9 mouse cellular contexts compared by ENCODE assay signal in the genomic region with DNA sequence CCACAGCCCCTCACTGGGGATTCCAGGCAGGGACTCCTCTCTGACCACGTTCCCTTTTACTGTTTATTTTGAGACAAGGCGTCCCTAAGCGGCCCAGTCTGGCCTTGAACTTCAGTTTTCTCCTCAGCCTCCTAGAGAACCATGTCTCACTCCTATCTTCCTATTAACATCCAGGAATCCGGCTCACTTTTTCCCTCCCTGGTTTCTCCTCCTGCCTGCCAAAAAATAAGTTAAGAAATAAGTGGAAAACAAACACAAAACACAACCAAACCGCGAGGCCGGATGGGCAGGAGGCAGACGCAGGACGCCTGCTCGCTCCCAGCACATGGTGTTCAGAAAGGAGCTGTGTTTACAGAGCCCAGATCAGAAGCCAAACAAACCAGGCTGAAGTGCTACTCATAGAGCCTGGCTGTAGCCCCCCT. TPM values are rescaled to one million over a fixed set of nuclear protein-coding genes. Genes with fewer than 3 reads are reported as not detected.
DNase-seq lines count a peak whose midpoint lies in the region; ATAC-seq and TF ChIP-seq lines count a peak whose summit lies in the region.
"Had no signal": no experiment of that assay in that cellular context is flagged by ENCODE, and none has a peak within 500 bp of the region (broad histone marks: within the 10 kb centered on the region; RNA-seq: fewer than 3 reads in every experiment).

No protein-coding gene starts in this region.

- H3K36me3 ChIP-seq in forebrain, embryonic 14.5 days (ENCODE audit: control insufficient read depth, insufficient read depth, low read length), result no peaks in the 10 kb centered on the region
- no peaks in the 10 kb centered on the region for H3K36me3 ChIP-seq in forebrain, embryonic 12.5 days (replicated peaks)
- no peaks in the 10 kb centered on the region for H3K36me3 ChIP-seq in ES-Bruce4 (ENCODE audit: control insufficient read depth, insufficient read depth, low read length, poor library complexity, severe bottlenecking)
- no peaks in the 10 kb centered on the region for H3K36me3 ChIP-seq in heart, embryonic 14.5 days (ENCODE audit: control insufficient read depth, insufficient read depth, low read length)

- no peaks in the 10 kb centered on the region for H3K27me3 ChIP-seq in forebrain, embryonic 14.5 days (replicated peaks; ENCODE audit: control insufficient read depth, insufficient read depth, low read length)
- H3K27me3 ChIP-seq in forebrain, embryonic 12.5 days, result no peaks in the 10 kb centered on the region
- H3K27me3 ChIP-seq in ES-Bruce4 (ENCODE audit: control insufficient read depth, insufficient read depth, low read length, poor library complexity, severe bottlenecking), result no peaks in the 10 kb centered on the region
- H3K27me3 ChIP-seq in heart, embryonic 14.5 days (ENCODE audit: control insufficient read depth, insufficient read depth, low read length), result no peaks in the 10 kb centered on the region

- TF ChIP-seq POLR2A in ES-Bruce4 (IDR thresholded peaks at IDR 0.05; ENCODE audit: insufficient read depth, low read length), result no peak
- TF ChIP-seq POLR2A in lung, adult 2 months (IDR thresholded peaks at IDR 0.05; ENCODE audit: borderline replicate concordance, extremely low read depth, low read depth, low read length), result peak; percentile 26; the same call in 1 of the 2 replicates

- no peak overlapping the region for H3K9ac ChIP-seq in forebrain, embryonic 14.5 days (ENCODE audit: low read length)
- no peak overlapping the region for H3K9ac ChIP-seq in forebrain, embryonic 12.5 days
- H3K9ac ChIP-seq in ES-Bruce4 (ENCODE audit: low read depth, poor library complexity, severe bottlenecking), result peak overlapping the region; percentile 54
- H3K9ac ChIP-seq in heart, embryonic 14.5 days (ENCODE audit: low read length), result peak overlapping the region; percentile 54

- H3K4me3 ChIP-seq in forebrain, embryonic 14.5 days (ENCODE audit: low read depth, low read length), result no peak overlapping the region
- H3K4me3 ChIP-seq in forebrain, embryonic 12.5 days (replicated peaks), result no peak overlapping the region
- H3K4me3 ChIP-seq in ES-Bruce4 (ENCODE audit: low read depth, low read length), result no peak overlapping the region
- no peak overlapping the region for H3K4me3 ChIP-seq in heart, embryonic 14.5 days (ENCODE audit: control insufficient read depth in 1 of 2, insufficient read depth in 1 of 2, low read depth in 1 of 2, low read length in 2 of 2)
- H3K4me3 ChIP-seq in lung, adult 2 months (replicated peaks; ENCODE audit: extremely low read depth, low read depth, low read length), result no peak overlapping the region

- TF ChIP-seq CTCF in ES-Bruce4 (IDR thresholded peaks at IDR 0.05; ENCODE audit: low read depth, low read length), result no peak
- TF ChIP-seq CTCF in lung, adult 2 months (IDR thresholded peaks at IDR 0.05; ENCODE audit: insufficient read depth, low read length), result no peak

- 53% methylated on average over 10 of the region's 10 CpGs for WGBS in forebrain, embryonic 14.5 days
- WGBS in forebrain, embryonic 12.5 days, result 63% methylated on average over 10 of the region's 10 CpGs
- 45% methylated on average over 10 of the region's 10 CpGs for WGBS in heart, embryonic 14.5 days
- 18% methylated on average over 10 of the region's 10 CpGs for WGBS in lung, adult 2 months

- no peak for ATAC-seq in forebrain, embryonic 14.5 days
- no peak for ATAC-seq in forebrain, embryonic 12.5 days (ENCODE audit: low FRiP score)
- no peak for ATAC-seq in heart, embryonic 14.5 days (ENCODE audit: insufficient number of reproducible peaks, insufficient read depth, low FRiP score, low read depth)
- ATAC-seq: CD4-positive, CD25-positive, alpha-beta regulatory T cell, adult 4 months had no signal

- no peak overlapping the region for H3K4me2 ChIP-seq in forebrain, embryonic 14.5 days (ENCODE audit: low read length)
- no peak overlapping the region for H3K4me2 ChIP-seq in forebrain, embryonic 12.5 days
- H3K4me2 ChIP-seq in heart, embryonic 14.5 days (ENCODE audit: low read length), result no peak overlapping the region

- no peak for TF ChIP-seq EP300 in ES-Bruce4 (IDR thresholded peaks at IDR 0.05; ENCODE audit: insufficient read depth, low read depth, low read length)

- H3K9me3 ChIP-seq in forebrain, embryonic 14.5 days (replicated peaks; ENCODE audit: control insufficient read depth, low read length), result no peaks in the 10 kb centered on the region
- H3K9me3 ChIP-seq in forebrain, embryonic 12.5 days, result no peaks in the 10 kb centered on the region
- no peaks in the 10 kb centered on the region for H3K9me3 ChIP-seq in ES-Bruce4 (replicated peaks; ENCODE audit: control insufficient read depth, insufficient read depth, low read length, poor library complexity, severe bottlenecking)
- H3K9me3 ChIP-seq in heart, embryonic 14.5 days (ENCODE audit: control insufficient read depth, low read length), result no peaks in the 10 kb centered on the region

- 0 out of 2 replicates have a peak overlapping the region, but pooled peaks have one; percentile 10 for H3K27ac ChIP-seq in forebrain, embryonic 14.5 days (ENCODE audit: low read depth, low read length)
- no peak overlapping the region for H3K27ac ChIP-seq in forebrain, embryonic 12.5 days
- H3K27ac ChIP-seq in ES-Bruce4 (ENCODE audit: insufficient read depth, low read length), result peak overlapping the region; percentile 75
- peak overlapping the region in 1 of 2 experiments; percentile 84; a peak in 3 of 4 replicates for H3K27ac ChIP-seq in heart, embryonic 14.5 days (replicated peaks in 1 of 2; ENCODE audit: control insufficient read depth in 1 of 2, insufficient read depth in 1 of 2, low read depth in 2 of 2, low read length in 2 of 2)

- H3K4me1 ChIP-seq in forebrain, embryonic 14.5 days (ENCODE audit: control insufficient read depth, insufficient read depth, low read length), result no peaks in the 10 kb centered on the region
- H3K4me1 ChIP-seq in forebrain, embryonic 12.5 days, result peaks cover 25% of the 10 kb centered on the region
- H3K4me1 ChIP-seq in ES-Bruce4 (ENCODE audit: control insufficient read depth, insufficient read depth, low read length), result peaks cover 10% of the 10 kb centered on the region
- peaks cover 33 to 53% of the 10 kb centered on the region in 2 experiments for H3K4me1 ChIP-seq in heart, embryonic 14.5 days (ENCODE audit: control insufficient read depth in 2 of 2, insufficient read depth in 2 of 2, low read length in 2 of 2)
- H3K4me1 ChIP-seq in lung, adult 2 months (ENCODE audit: control insufficient read depth, insufficient read depth, low read length), result peaks cover 32% of the 10 kb centered on the region

- DNase-seq in forebrain, embryonic 14.5 days (ENCODE audit: low spot score), result no peak
- peak; percentile 64 for DNase-seq in lung, adult 2 months
- DNase-seq in right cerebral cortex, postnatal 10 days (ENCODE audit: low spot score in 2 of 2), result no peak
- no peak for DNase-seq in layer of hippocampus, adult 9-11 months
- no peak for DNase-seq in thymus, postnatal 14 days

RNA-seq across cellular contexts. Expression of gene Gadd45b, which starts 32.2 kb away (rescaled TPM):
- 5.2 and 6.2 TPM in 2 replicates for polyA plus RNA-seq in forebrain, embryonic 14.5 days (2014; fragmentation: Nextera tagmentation; extraction: Ambion mirVana)
- 8.2 and 9.8 TPM in 2 replicates for polyA plus RNA-seq in forebrain, embryonic 12.5 days (2016; fragmentation: Nextera tagmentation; extraction: Ambion mirVana)
- polyA plus RNA-seq in ES-Bruce4 (2011; ENCODE audit: insufficient read depth, insufficient read length, low read depth, missing spikeins), result 80.7 and 86.3 TPM in 2 replicates
- polyA plus RNA-seq in heart, embryonic 14.5 days (2014; fragmentation: Nextera tagmentation; extraction: Ambion mirVana), result 34.5 and 39.8 TPM in 2 replicates
- 103 and 120 TPM in 2 replicates for polyA plus RNA-seq in lung, adult 2 months (2012; rRNA removed)

RNA-seq across cellular contexts. Expression of gene Lmnb2, which starts 44.0 kb away (rescaled TPM):
- polyA plus RNA-seq in forebrain, embryonic 14.5 days (2014; fragmentation: Nextera tagmentation; extraction: Ambion mirVana), result 12.1 and 14.4 TPM in 2 replicates
- polyA plus RNA-seq in forebrain, embryonic 12.5 days (2016; fragmentation: Nextera tagmentation; extraction: Ambion mirVana), result 67.7 and 73.8 TPM in 2 replicates
- 25.9 and 28.2 TPM in 2 replicates for polyA plus RNA-seq in ES-Bruce4 (2011; ENCODE audit: insufficient read depth, insufficient read length, low read depth, missing spikeins)
- polyA plus RNA-seq in heart, embryonic 14.5 days (2014; fragmentation: Nextera tagmentation; extraction: Ambion mirVana), result 7.3 and 8.1 TPM in 2 replicates
- 9.4 and 11.3 TPM in 2 replicates for polyA plus RNA-seq in lung, adult 2 months (2012; rRNA removed)

RNA-seq across cellular contexts. Expression of gene Gng7, which starts 52.7 kb away (rescaled TPM):
- 15.3 and 20.8 TPM in 2 replicates for polyA plus RNA-seq in forebrain, embryonic 14.5 days (2014; fragmentation: Nextera tagmentation; extraction: Ambion mirVana)
- polyA plus RNA-seq in forebrain, embryonic 12.5 days (2016; fragmentation: Nextera tagmentation; extraction: Ambion mirVana), result 9.8 and 11.0 TPM in 2 replicates
- 4.1 TPM in 2 replicates for polyA plus RNA-seq in ES-Bruce4 (2011; ENCODE audit: insufficient read depth, insufficient read length, low read depth, missing spikeins)
- polyA plus RNA-seq in heart, embryonic 14.5 days (2014; fragmentation: Nextera tagmentation; extraction: Ambion mirVana), result 1.2 and 1.4 TPM in 2 replicates
- polyA plus RNA-seq in lung, adult 2 months (2012; rRNA removed), result 2.6 and 3.0 TPM in 2 replicates

Comparison
In these comparisons a context has a peak if more than half of its experiments do, and no peak if none do; other contexts are left out.
1. H3K9ac ChIP-seq: peak in ES-Bruce4 (single experiment) and heart, embryonic 14.5 days (single experiment); none in forebrain, embryonic 14.5 days (single experiment) and forebrain, embryonic 12.5 days (single experiment).